Mouse (Mus musculus) liver, adult 2 months (tissue): ENCODE data around the gene Papola. TPM values are rescaled to one million over a fixed set of nuclear protein-coding genes. Genes with fewer than 3 reads are reported as not detected.

Experiments
- DNase-seq: peaks from one replicate; pipeline ENCODE4 v3.0.0-alpha.2; 2011; ENCODE audit warnings: low read depth, low spot score; ENCODE audit errors: extremely low read depth
- H3K27ac ChIP-seq: fragments of 200-500 bp; replicated peaks from 2 replicates; pipeline ENCODE4 v1.5.1; 2012; ENCODE audit warnings: low read depth, mild to moderate bottlenecking, control low read depth, inconsistent platforms, low read length; ENCODE audit not compliant: insufficient read depth
- H3K27me3 ChIP-seq: fragments of 200-500 bp; 2 replicates; pipeline ENCODE4 v1.6.1; 2012; ENCODE audit warnings: mild to moderate bottlenecking, moderate library complexity, low read length, inconsistent platforms; ENCODE audit not compliant: control insufficient read depth, insufficient read depth
- H3K36me3 ChIP-seq: fragments of 200-500 bp; 2 replicates; pipeline ENCODE4 v1.6.1; 2012; ENCODE audit warnings: low read length, inconsistent platforms; ENCODE audit not compliant: control insufficient read depth, insufficient read depth
- H3K4me1 ChIP-seq: fragments of 200-500 bp; 2 replicates; pipeline ENCODE4 v1.6.1; 2011; ENCODE audit warnings: low read length; ENCODE audit not compliant: control insufficient read depth, insufficient read depth
- H3K4me3 ChIP-seq: fragments of 200-500 bp; 2 replicates; pipeline ENCODE4 v1.5.1; 2011; ENCODE audit warnings: low read depth, mild to moderate bottlenecking, control low read depth, low read length, moderate library complexity; ENCODE audit not compliant: insufficient read depth
- H3K79me2 ChIP-seq: fragments of 200-500 bp; 2 replicates; pipeline ENCODE4 v1.6.1; 2012; ENCODE audit warnings: inconsistent platforms, mild to moderate bottlenecking, low read length, moderate library complexity; ENCODE audit not compliant: control insufficient read depth, insufficient read depth
- H3K9ac ChIP-seq: fragments of 200-500 bp; 2 replicates; pipeline ENCODE4 v1.6.1; 2012; ENCODE audit warnings: low read depth, mild to moderate bottlenecking, control low read depth, inconsistent platforms, low read length
- CTCF ChIP-seq: fragments of 200-500 bp; IDR thresholded peaks from 2 replicates; pipeline ENCODE4 v1.5.1; 2011; ENCODE audit warnings: low read depth, low read length, control low read depth
- POLR2A ChIP-seq: fragments of 200-500 bp; IDR thresholded peaks from 2 replicates; pipeline ENCODE4 v1.6.1; 2011; ENCODE audit warnings: low read length, control low read depth; ENCODE audit not compliant: insufficient read depth; ENCODE audit errors: extremely low read depth
- WGBS: fragments of 180-500 bp; shearing (Covaris S2); methylation state at CpG from one replicate; pipeline ENCODE4 v1.1.7; 2018; 5-methylcytosine and 5-hydroxymethylcytosine counted together
- polyA plus RNA-seq: library from polyadenylated mRNA; depleted of rRNA; stranded (reverse); fragments of >200 nt; gene quantifications from 2 replicates; pipeline ENCODE4 v1.2.3, GENCODE M21; 2012
- total RNA-seq: library from RNA; depleted of rRNA; stranded (reverse); fragments of >200 nt; gene quantifications from 2 replicates; pipeline ENCODE4 v1.2.3, GENCODE M21; 2014

The Papola gene
- total and polyA plus RNA-seq, 2 experiments: 42.0 to 68.4 TPM

DNA sequence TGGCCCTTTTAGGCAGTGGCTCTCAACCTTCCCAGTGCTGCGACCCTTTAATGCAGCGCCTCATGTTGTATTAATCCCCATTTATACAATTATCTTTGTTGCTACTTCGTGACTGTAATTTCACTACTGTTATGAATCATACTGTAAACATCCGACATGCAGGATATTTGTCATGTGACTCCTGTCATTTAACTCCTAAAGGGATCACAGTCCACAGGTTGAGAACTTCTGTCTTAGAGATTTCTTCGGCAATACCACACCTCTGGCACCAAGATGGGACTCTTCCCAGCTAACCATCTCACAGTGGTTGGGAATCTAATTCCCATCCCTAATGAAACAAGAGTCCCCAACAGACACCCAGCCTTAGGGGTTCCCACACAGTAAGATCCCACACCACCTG is 36.4 kb upstream of the Papola start:
- Histone ChIP-seq H3K4me3 (no peak overlapping the region), H3K27me3 (no peaks in the 10 kb centered on the region), H3K79me2 (no peaks in the 10 kb centered on the region), H3K9ac (no peak overlapping the region), H3K36me3 (no peaks in the 10 kb centered on the region), H3K27ac (no peak overlapping the region), H3K4me1 (no peaks in the 10 kb centered on the region)
- DNase-seq: no peak
- no peak for TF ChIP-seq POLR2A
- no peak for TF ChIP-seq CTCF
- WGBS: 78% methylated on average over 5 of the region's 5 CpGs

DNA sequence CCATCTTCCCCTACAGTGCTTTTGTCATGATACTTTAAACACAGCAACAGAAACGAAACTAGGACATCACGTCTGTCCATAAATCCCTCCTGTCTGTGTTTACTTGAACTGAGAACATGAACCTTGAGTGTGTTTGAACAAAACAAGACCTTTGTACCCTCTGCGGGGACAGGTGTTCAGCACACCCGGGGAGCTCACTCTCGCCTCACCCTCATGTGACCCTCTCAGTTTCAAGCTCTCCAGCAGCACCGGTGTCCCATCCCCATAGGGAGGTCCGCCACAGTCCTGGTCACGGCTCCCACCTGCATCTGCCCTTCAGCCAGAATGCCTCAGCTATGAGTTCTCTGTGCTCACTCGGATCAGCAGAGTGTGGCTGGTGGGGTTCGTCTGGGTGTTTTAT is 30.7 kb upstream of the Papola start:
- H3K36me3 ChIP-seq: no peaks in the 10 kb centered on the region
- peaks cover 18% of the 10 kb centered on the region for H3K4me1 ChIP-seq
- H3K27ac ChIP-seq: peak overlapping the region; percentile 97
- DNase-seq: peak; percentile 99
- WGBS: 34% methylated on average over 10 of the region's 10 CpGs
- H3K79me2 ChIP-seq: no peaks in the 10 kb centered on the region
- H3K27me3 ChIP-seq: no peaks in the 10 kb centered on the region
- TF ChIP-seq CTCF (0 out of 2 replicates have a peak, but pooled peaks have one; percentile 3), POLR2A (no peak)
- peak overlapping the region; percentile 67 for H3K9ac ChIP-seq
- H3K4me3 ChIP-seq: peak overlapping the region; percentile 2; the same call in 1 of the 2 replicates

DNA sequence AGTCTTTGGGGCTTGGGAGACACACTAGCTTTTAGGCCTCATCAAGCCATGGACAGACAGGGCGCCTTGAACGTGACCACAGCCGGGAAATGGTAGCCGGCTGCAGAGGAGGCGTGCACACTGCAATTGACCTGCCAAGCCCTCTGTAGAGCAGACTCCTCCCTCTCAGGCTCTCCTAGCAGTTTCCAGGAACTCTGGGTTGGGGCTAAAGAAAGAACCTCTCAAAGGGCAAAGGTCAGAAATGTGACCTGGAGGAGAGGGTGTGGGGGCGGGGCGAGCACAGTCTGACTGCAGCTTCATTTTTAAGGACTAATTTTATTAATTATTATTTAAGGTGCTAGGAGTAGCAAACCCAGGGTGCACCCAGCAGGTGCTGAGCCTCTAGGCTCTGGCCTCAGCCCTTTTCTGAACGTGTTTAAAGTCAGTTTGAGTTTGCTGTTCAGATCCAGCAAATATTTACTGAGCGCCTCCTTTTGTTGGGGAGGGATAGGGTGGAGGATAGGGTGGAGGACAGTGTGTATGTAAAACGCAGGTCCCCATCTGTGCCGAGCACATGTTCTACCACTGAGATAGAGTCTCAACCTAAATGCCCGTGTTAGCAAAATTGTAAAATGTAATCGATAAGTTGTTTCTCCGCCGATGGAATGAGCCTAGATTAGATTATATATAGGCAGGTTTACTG is 26.5 kb upstream of the Papola start:
- H3K79me2 ChIP-seq: no peaks in the 10 kb centered on the region
- no peak overlapping the region for H3K4me3 ChIP-seq
- H3K9ac ChIP-seq: peak overlapping the region; percentile 39
- TF ChIP-seq CTCF: no peak
- no peak for TF ChIP-seq POLR2A
- peaks cover 22% of the 10 kb centered on the region for H3K4me1 ChIP-seq
- DNase-seq: peak; percentile 95
- H3K36me3 ChIP-seq: no peaks in the 10 kb centered on the region
- WGBS: 14% methylated on average over 15 of the region's 15 CpGs
- peak overlapping the region; percentile 100 for H3K27ac ChIP-seq
- no peaks in the 10 kb centered on the region for H3K27me3 ChIP-seq

DNA sequence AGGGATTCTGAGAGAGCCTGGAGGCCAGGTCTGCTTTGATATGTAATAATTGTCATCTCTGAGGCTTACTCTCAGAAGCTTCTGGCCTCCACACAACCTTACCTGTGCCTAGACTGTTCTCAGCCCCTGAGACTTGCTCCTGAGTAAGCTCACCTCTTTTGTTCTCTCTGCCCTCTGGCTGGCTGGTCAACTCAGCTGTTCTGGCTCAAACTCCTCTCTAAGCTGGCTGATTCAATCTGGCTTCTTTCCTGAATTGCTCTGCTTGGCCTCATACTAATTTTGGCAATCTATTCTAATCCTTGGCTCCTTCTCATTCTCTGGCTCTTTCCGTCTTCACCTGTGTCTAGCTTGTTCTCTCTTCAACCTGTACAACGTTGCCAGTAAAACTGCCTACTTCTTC is 25.6 kb upstream of the Papola start:
- peak overlapping the region; percentile 72 for H3K9ac ChIP-seq
- peak; percentile 93 for DNase-seq
- WGBS: 22% methylated on average over 2 of the region's 2 CpGs
- H3K27me3 ChIP-seq: no peaks in the 10 kb centered on the region
- no peaks in the 10 kb centered on the region for H3K36me3 ChIP-seq
- peak overlapping the region; percentile 100 for H3K27ac ChIP-seq
- no peak overlapping the region for H3K4me3 ChIP-seq
- no peak for TF ChIP-seq CTCF
- TF ChIP-seq POLR2A: no peak
- peaks cover 18% of the 10 kb centered on the region; the same call in 1 of the 2 replicates for H3K4me1 ChIP-seq
- no peaks in the 10 kb centered on the region for H3K79me2 ChIP-seq

DNA sequence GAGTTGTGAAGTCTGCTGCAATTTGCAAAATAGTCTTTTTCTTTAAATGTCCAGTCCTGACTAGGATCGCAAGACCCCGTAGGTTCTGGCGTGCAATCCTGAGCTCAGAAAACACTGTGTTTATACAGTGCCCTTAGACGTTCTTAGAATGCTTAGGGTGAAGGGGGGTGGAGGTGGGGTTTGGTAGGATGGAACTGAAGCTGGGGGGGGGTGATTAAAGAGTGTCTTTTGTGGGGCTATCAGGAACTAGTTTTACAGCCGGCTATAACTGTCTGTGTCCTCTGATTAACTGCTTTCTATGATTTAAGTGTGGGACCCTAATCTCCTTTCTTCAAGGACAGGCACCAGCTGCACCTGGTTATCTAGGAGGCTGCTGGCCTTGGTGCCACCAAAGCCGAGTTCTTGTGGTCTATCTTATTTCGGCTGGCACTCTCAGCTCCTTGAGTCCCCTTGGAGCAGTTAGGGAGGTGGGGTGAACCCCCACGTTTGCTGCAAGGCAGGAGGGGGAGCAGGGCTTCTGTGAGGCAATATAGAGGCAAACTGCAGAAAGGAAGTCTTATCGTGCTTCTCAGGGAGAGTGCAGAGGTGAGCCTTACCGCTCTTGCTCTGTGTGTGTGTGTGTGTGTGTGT is 24.5 kb upstream of the Papola start:
- Histone ChIP-seq H3K4me3 (no peak overlapping the region), H3K9ac (no peak overlapping the region), H3K79me2 (no peaks in the 10 kb centered on the region), H3K27me3 (no peaks in the 10 kb centered on the region), H3K36me3 (no peaks in the 10 kb centered on the region), H3K27ac (no peak overlapping the region), H3K4me1 (peaks cover 10% of the 10 kb centered on the region; the same call in 1 of the 2 replicates)
- 75% methylated on average over 10 of the region's 10 CpGs for WGBS
- DNase-seq: no peak
- TF ChIP-seq POLR2A (no peak), CTCF (no peak)

DNA sequence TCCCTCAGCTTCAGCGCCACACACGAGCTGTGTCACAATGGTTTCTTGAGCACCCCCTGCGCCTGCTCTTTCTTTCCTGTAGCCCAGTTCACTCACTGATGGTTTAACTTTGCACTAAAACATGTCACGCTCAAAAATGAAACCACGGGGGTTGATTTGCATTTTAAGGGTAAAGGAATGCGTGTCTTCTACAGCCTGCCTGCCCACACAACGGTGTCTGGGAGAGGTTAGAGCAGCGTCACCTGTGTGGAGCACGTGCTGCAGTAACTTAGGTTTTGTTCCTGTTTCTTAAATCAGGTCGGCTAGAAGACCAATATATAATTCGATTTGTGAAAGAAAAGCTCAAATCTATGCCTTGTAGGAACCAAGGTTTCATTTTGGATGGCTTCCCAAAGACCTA is 23.3 kb upstream of the Papola start:
- Histone ChIP-seq H3K27me3 (no peaks in the 10 kb centered on the region), H3K79me2 (no peaks in the 10 kb centered on the region), H3K9ac (no peak overlapping the region), H3K27ac (no peak overlapping the region), H3K4me1 (peaks cover 9% of the 10 kb centered on the region; the same call in 1 of the 2 replicates), H3K4me3 (no peak overlapping the region), H3K36me3 (no peaks in the 10 kb centered on the region)
- 72% methylated on average over 11 of the region's 11 CpGs for WGBS
- TF ChIP-seq CTCF (no peak), POLR2A (no peak)
- peak; percentile 35 for DNase-seq
